Mouse (Mus musculus): ENCODE measurements at regions not wholly inside any gene's neighbourhood (a gene's known extent, or its start where the extent isn't known, plus 50 kb on each side); places are given as distances from the start of the nearest gene placed in this dataset.

DNA sequence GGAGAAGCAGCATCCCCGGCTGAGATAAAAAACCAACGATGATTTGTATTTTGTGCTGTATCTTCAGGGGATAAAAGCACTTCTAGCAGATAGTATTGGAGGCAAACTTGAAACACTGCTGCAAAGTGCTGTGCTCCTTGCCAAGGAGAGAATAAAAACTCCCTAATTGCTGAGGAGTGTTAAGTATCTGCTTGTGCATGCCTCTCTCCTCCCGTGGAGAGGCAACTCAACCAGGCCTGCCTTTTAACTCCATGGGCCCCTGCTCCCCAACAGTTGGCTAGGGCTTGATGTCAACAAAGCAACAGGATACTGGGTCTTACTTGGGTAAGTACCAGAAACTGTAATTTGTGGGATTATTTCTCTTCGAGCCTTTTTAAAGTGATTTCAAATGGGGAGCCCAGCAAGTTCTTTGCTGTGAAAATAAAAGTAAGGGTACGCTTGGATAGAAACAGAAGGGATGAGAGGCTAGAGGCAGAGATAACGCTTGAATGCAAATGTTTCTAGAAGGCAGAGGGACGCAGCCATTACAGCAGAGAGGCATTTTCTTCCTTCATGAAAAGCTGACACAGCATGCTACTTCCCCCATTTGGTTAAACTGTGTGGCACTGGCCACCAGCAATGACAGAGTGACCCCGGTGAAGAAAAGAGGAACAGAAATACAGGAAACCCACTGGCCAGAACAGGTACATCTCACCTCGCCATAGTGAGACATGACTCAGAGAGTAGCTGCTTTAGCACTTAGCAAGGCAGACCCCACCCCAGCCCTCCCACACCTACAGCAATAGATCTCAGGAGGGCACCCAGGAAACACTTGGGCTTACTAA, 369.0 kb upstream of the Spred2 start:
- TF ChIP-seq CTCF (IDR thresholded peaks at IDR 0.05; ENCODE audit: low read depth), result no peak
- TF ChIP-seq EP300 (IDR thresholded peaks at IDR 0.05; ENCODE audit: low read depth), result no peak

All from liver, embryonic 14.5 days (tissue).